Mouse (Mus musculus) heart, postnatal 14 days (tissue): ENCODE data around the gene Zfp113. TPM values are rescaled to one million over a fixed set of nuclear protein-coding genes. Genes with fewer than 3 reads are reported as not detected.
"Not testable (repeated sequence)": the region's sequence is repeated elsewhere in the genome, so short reads cannot be mapped to it uniquely, and the experiment has no call there.

ENCODE experiments used
- DNase-seq, 2 experiments: peaks; one replicate each; pipeline ENCODE4 v3.0.0; 2021 to 2022
- intact Hi-C: fragments of 180-260 bp; cut with DNase I; formaldehyde crosslinking; loops from one replicate; pipeline ENCODE4 v1.15.1; 2025
- total RNA-seq, 2 experiments: library from RNA; stranded (reverse); gene quantifications; 2 replicates each; pipeline ENCODE4 v1.2.3; 2021

Zfp113 gene
- total RNA-seq, 2 experiments from 2014 or later: 8.0 to 10.9 TPM

- intact Hi-C loops: loop anchor here (10.0 kb wide), 1 partner anchor 370 kb away; the partner anchor contains the start of genes Mepce and Zcwpw1
- no peak for DNase-seq
Measured at GRCm38 (mm10) chr5:138154390-138154789, 1.2 kb downstream of the Zfp113 start.

DNA sequence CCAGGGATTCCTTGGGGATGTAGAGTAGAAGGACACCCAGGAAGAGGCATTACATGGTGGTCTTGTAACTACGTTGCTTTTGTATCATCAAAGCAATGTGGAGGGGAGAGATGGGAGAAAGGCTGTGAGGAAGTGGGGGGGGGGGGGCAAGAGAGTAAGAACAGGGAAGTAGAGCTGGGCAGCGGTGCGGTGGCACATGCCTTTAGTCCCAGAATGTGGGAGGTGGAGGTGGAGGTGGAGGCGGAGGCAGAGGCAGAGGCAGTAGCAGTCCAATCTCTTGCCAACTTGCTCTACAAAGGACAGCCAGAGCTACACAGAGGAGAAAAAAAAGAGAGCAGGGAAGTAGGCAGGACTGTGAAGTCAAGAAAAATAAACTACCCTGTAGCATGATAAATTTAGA is 17.0 kb downstream of the Zfp113 start:
- intact Hi-C loops: loop anchor here (2.0 to 10.0 kb wide), 2 partner anchors 252 to 344 kb away; no protein-coding TSS in a partner anchor
- DNase-seq: no peak

GRCm38 (mm10) chr5:138137935-138138549 is 17.5 kb downstream of the Zfp113 start:
- intact Hi-C loops: loop anchor here (2.0 to 10.0 kb wide), 2 partner anchors 251 to 343 kb away; no protein-coding TSS in a partner anchor
- DNase-seq: peak; percentile 4 to 51

GRCm38 (mm10) chr5:138137257-138137656 is 18.3 kb downstream of the Zfp113 start:
- intact Hi-C loops: loop anchor here (10.0 kb wide), 1 partner anchor 342 kb away; no protein-coding TSS in a partner anchor

DNA sequence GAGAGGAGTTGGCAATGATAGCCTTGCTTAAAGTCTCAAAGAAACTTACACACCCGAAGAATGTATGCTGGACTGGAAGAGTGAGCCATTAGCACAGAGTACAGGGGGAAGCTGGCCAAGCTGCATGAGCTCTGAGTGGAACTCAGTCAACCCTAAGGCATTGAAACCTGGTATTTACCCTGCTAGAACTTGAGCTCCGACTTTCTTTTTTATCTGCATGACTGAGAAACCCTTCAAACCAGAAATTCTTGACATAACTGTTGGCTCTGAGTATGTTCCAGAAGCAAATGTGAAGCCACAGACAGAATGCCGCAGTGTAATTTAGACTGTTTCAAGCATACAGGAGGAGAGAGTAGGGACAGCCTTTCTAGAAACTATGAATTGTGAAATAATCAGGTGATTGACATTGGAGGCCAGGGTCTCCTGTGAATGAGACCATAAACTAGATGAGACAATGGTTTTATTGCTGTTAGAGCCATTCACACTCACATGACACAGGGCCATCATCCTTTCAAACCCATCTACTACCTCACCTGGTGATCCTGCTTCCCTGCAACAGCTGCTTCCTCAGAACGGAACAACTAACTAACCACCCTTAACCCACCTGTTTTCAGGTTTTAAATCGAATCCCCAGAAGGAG is 23.0 kb downstream of the Zfp113 start:
- intact Hi-C loops: loop anchor here (10.0 kb wide), 1 partner anchor 338 kb away; no protein-coding TSS in a partner anchor
- DNase-seq: no peak

More at GRCm38 (mm10) chr5:138137257-138137656, 18.3 kb downstream of the Zfp113 start:
- DNase-seq: no peak

GRCm38 (mm10) chr5:138118041-138118440 is 37.5 kb downstream of the Zfp113 start:
- intact Hi-C loops: no loop called here
- no peak for DNase-seq

DNA sequence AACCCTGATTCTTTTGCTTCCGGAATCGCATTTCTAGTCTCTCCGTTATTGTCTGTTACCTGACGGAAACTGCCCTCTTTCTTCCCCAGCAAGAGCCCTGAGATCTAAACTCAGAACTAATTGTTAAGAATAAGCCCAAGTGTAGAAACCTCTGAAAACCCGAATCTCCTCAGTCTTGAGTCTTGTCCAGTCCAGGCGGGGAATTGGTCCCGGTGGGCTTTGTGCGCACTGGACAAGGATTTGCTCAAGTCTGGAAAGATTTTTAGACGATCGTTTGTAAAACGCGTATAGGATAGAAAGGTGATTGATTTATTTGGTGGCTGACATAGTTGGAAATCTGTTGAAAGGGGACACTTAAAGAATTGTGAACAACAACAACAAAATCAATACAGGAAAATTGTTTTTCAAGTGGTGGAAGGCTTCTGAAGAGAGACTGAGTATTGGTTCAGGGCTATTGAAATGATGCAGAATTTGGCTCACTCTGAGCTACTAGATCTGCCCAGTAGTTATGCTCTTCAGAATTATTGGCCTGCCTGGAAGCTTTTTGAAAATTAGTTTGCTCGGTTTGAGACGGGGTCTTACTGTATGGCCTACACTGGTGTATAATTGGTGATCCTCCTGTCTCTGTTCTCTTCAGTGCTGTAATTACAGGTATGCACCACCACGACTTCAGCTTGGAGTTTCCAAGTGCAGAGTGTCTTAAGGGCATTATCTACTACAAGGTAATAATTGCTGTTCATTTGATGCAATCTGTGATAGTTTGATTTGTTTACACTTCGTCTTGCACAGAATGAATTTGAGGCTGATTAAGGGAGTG is 38.1 kb downstream of the Zfp113 start:
- DNase-seq: no peak
- intact Hi-C loops: no loop called here

- peak; percentile 90 to 93 for DNase-seq
- intact Hi-C loops: no loop called here
Measured at GRCm38 (mm10) chr5:138116255-138117198, 39.0 kb downstream of the Zfp113 start, which contains the start of gene Zscan21. Gene Zscan21, plus strand, starts transcription at chr5:138116903.

DNA sequence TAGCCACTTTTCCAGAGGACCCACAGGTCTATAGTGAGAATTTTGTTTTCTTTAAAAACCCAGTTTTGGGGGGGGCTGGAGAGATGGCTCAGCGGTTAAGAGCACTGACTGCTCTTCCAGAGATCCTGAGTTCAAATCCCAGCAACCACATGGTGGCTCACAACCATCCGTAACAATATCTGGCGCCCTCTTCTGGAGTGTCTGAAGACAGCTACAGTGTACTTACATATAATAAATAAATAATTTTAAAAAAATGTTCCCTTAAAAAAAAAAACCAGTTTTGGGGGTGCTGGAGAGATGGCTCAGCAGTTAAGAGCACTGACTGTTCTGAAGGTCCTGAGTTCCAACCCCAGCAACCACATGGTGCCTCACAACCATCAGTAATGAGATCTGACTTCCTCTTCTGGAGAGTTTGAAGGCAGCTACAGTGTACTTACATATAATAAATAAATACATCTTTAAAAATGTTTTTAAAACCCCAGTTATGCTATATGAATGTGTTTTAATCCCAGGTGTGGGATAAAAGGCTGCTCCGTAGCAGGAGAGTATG is 45.6 kb downstream of the Zfp113 start:
- intact Hi-C loops, DNase-seq: not testable (repeated sequence)

- intact Hi-C loops: no loop called here
- no peak for DNase-seq
Measured at GRCm38 (mm10) chr5:138107130-138107529, 48.4 kb downstream of the Zfp113 start.

GRCm38 (mm10) chr5:138104976-138105375 is 50.6 kb downstream of the Zfp113 start:
- DNase-seq: no peak
- intact Hi-C loops: no loop called here

- no peak for DNase-seq
- intact Hi-C loops: no loop called here
Measured at GRCm38 (mm10) chr5:138094474-138094873, 61.1 kb downstream of the Zfp113 start.

GRCm38 (mm10) chr5:138092771-138093170 is 62.8 kb downstream of the Zfp113 start:
- no peak for DNase-seq
- intact Hi-C loops: no loop called here

DNA sequence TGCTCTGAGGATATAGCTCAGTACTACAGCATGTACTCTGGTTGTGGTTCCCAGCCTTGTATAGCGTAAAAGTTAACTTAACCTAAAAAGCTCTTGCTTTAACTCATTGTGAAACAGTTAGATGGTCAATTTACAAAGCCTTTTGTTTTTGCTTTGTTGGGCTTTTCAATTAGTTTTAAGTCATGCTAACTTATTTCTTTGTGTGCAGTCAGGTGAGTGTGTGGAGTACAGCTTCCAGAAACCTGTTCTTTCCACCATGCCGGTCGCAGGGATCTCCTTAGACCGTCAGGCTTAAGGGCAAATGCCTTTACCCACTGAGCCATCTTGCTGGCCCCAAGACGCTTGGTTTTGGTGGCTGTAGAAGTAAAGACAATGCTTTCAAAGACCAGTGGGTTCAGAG is 64.8 kb downstream of the Zfp113 start:
- no peak for DNase-seq
- intact Hi-C loops: no loop called here

GRCm38 (mm10) chr5:138090271-138090670 is 65.3 kb downstream of the Zfp113 start:
- peak in 1 of 2 experiments; percentile 25 for DNase-seq
- intact Hi-C loops: no loop called here
